Mouse (Mus musculus) myocyte (in vitro differentiated cells): ENCODE data around the gene Prkaa1. TPM values are rescaled to one million over a fixed set of nuclear protein-coding genes. Genes with fewer than 3 reads are reported as not detected.

Experiments
- H3K27me3 ChIP-seq: one replicate; pipeline ENCODE4 v1.6.1; 2011; ENCODE audit not compliant: control insufficient read depth, insufficient read depth, insufficient read length
- H3K36me3 ChIP-seq: one replicate; pipeline ENCODE4 v1.6.1; 2011; ENCODE audit not compliant: control insufficient read depth, insufficient read depth
- H3K4me2 ChIP-seq: one replicate; pipeline ENCODE4 v1.6.1; 2011; ENCODE audit warnings: low read depth, control low read depth
- H3K4me3 ChIP-seq: one replicate; pipeline ENCODE4 v1.5.1; 2011; ENCODE audit warnings: mild to moderate bottlenecking, control low read depth, moderate library complexity
- H3K79me2 ChIP-seq: one replicate; pipeline ENCODE4 v1.6.1; 2011; ENCODE audit not compliant: control insufficient read depth, insufficient read depth
- H3ac ChIP-seq: one replicate; pipeline ENCODE4 v1.6.1; 2011; ENCODE audit not compliant: control insufficient read depth, insufficient read length
- CEBPB ChIP-seq: IDR thresholded peaks from 2 replicates; pipeline ENCODE4 v1.6.1; 2011; ENCODE audit warnings: mild to moderate bottlenecking, moderate library complexity; ENCODE audit not compliant: poor library complexity, insufficient read depth, severe bottlenecking
- E2F4 ChIP-seq: IDR thresholded peaks from one replicate; pipeline ENCODE4 v1.6.1; 2011; ENCODE audit warnings: mild to moderate bottlenecking, control low read depth, moderate library complexity; ENCODE audit not compliant: insufficient read depth
- MAX ChIP-seq: IDR thresholded peaks from one replicate; pipeline ENCODE4 v1.6.1; 2011; ENCODE audit warnings: low read depth, mild to moderate bottlenecking, control low read depth
- MYOD1 ChIP-seq, 3 experiments: IDR thresholded peaks; one replicate each; pipeline ENCODE4 v1.6.1; 2011; ENCODE audit warnings: control low read depth in 2 of 3, low read depth in 2 of 3, mild to moderate bottlenecking in 2 of 3, moderate library complexity in 1 of 3; ENCODE audit not compliant: insufficient read length in 2 of 3, control insufficient read depth in 1 of 3
- MYOG ChIP-seq, 3 experiments: IDR thresholded peaks; one replicate each; pipeline ENCODE4 v1.6.1; 2011; ENCODE audit warnings: control low read depth in 2 of 3, low read depth in 2 of 3, mild to moderate bottlenecking in 2 of 3; ENCODE audit not compliant: insufficient read length in 2 of 3, control insufficient read depth in 1 of 3, insufficient read depth in 1 of 3
- POLR2A ChIP-seq: IDR thresholded peaks from one replicate; pipeline ENCODE4 v1.6.1; 2011; ENCODE audit warnings: low read depth, mild to moderate bottlenecking, control low read depth, moderate library complexity; ENCODE audit not compliant: insufficient read length
- POLR2AphosphoS2 ChIP-seq: IDR thresholded peaks from one replicate; pipeline ENCODE4 v1.6.1; 2011; ENCODE audit warnings: low read depth, control low read depth; ENCODE audit not compliant: insufficient read length
- REST ChIP-seq: IDR thresholded peaks from one replicate; pipeline ENCODE4 v1.6.1; 2011; ENCODE audit warnings: mild to moderate bottlenecking, control low read depth, moderate library complexity; ENCODE audit not compliant: insufficient read depth, insufficient read length
- SRF ChIP-seq: IDR thresholded peaks from one replicate; pipeline ENCODE4 v1.6.1; 2011; ENCODE audit warnings: low read depth; ENCODE audit not compliant: control insufficient read depth, insufficient read length
- TCF12 ChIP-seq: IDR thresholded peaks from one replicate; pipeline ENCODE4 v1.6.1; 2011; ENCODE audit warnings: mild to moderate bottlenecking, control low read depth; ENCODE audit not compliant: poor library complexity, insufficient read depth, severe bottlenecking
- TCF3 ChIP-seq: IDR thresholded peaks from one replicate; pipeline ENCODE4 v1.6.1; 2011; ENCODE audit warnings: low read depth, control low read depth; ENCODE audit not compliant: insufficient read length
- USF1 ChIP-seq: IDR thresholded peaks from one replicate; pipeline ENCODE4 v1.6.1; 2011; ENCODE audit warnings: low read depth, mild to moderate bottlenecking, control low read depth, moderate library complexity
- polyA plus RNA-seq: library from polyadenylated mRNA; unstranded; fragments of >200 nt; fragmentation: generic; extraction: Trizol; gene quantifications from one replicate; pipeline ENCODE4 v1.2.1, GENCODE M21; 2012; ENCODE audit warnings: missing spikeins

Gene Prkaa1
- polyA plus RNA-seq, 1 experiment = 14.9 TPM

GRCm38 (mm10) chr15:5133301-5133700 lies 10.4 kb upstream of the Prkaa1 start:
- no peak overlapping the region for H3K4me3 ChIP-seq
- no peak overlapping the region for H3K4me2 ChIP-seq
- H3K79me2 ChIP-seq = no peaks in the 10 kb centered on the region
- H3K27me3 ChIP-seq = no peaks in the 10 kb centered on the region
- no peaks in the 10 kb centered on the region for H3K36me3 ChIP-seq
- H3ac ChIP-seq = no peak overlapping the region
- TF ChIP-seq SRF = no peak
- TF ChIP-seq MAX = no peak
- no peak for TF ChIP-seq MYOD1 (IDR thresholded peaks at IDR 0.05; ENCODE audit: control insufficient read depth in 1 of 3, insufficient read length in 2 of 3, low read depth in 2 of 3)
- TF ChIP-seq E2F4 = no peak
- TF ChIP-seq POLR2A = no peak
- TF ChIP-seq USF1 = no peak
- TF ChIP-seq CEBPB = no peak
- no peak for TF ChIP-seq REST
- TF ChIP-seq TCF3 = no peak
- TF ChIP-seq POLR2AphosphoS2 = no peak
- TF ChIP-seq TCF12 = no peak
- TF ChIP-seq MYOG (IDR thresholded peaks at IDR 0.05; ENCODE audit: control insufficient read depth in 1 of 3, insufficient read depth in 1 of 3, insufficient read length in 2 of 3, low read depth in 2 of 3) = no peak

GRCm38 (mm10) chr15:5134179-5134578 lies 9.5 kb upstream of the Prkaa1 start:
- H3ac ChIP-seq = no peak overlapping the region
- no peaks in the 10 kb centered on the region for H3K36me3 ChIP-seq
- H3K79me2 ChIP-seq = no peaks in the 10 kb centered on the region
- TF ChIP-seq REST (no peak), MAX (no peak)
- H3K27me3 ChIP-seq = no peaks in the 10 kb centered on the region
- H3K4me3 ChIP-seq = no peak overlapping the region
- no peak overlapping the region for H3K4me2 ChIP-seq

- Histone ChIP-seq H3ac (no peak overlapping the region), H3K4me3 (no peak overlapping the region), H3K36me3 (no peaks in the 10 kb centered on the region), H3K27me3 (no peaks in the 10 kb centered on the region), H3K79me2 (no peaks in the 10 kb centered on the region), H3K4me2 (no peak overlapping the region)
- TF ChIP-seq TCF12 = no peak
- TF ChIP-seq USF1 = no peak
- no peak for TF ChIP-seq MYOD1 (IDR thresholded peaks at IDR 0.05; ENCODE audit: control insufficient read depth in 1 of 3, insufficient read length in 2 of 3, low read depth in 2 of 3)
- no peak for TF ChIP-seq REST
- no peak for TF ChIP-seq POLR2AphosphoS2
- TF ChIP-seq SRF = no peak
- TF ChIP-seq E2F4 = no peak
- TF ChIP-seq CEBPB = no peak
- no peak for TF ChIP-seq MAX
- no peak for TF ChIP-seq MYOG (IDR thresholded peaks at IDR 0.05; ENCODE audit: control insufficient read depth in 1 of 3, insufficient read depth in 1 of 3, insufficient read length in 2 of 3, low read depth in 2 of 3)
Observed at GRCm38 (mm10) chr15:5134945-5135483, 8.6 kb upstream of the Prkaa1 start.

- Histone ChIP-seq H3K79me2 (no peaks in the 10 kb centered on the region), H3K4me3 (no peak overlapping the region), H3ac (no peak overlapping the region), H3K36me3 (no peaks in the 10 kb centered on the region), H3K27me3 (no peaks in the 10 kb centered on the region), H3K4me2 (no peak overlapping the region)
- TF ChIP-seq MYOD1 (IDR thresholded peaks at IDR 0.05; ENCODE audit: control insufficient read depth in 1 of 3, insufficient read length in 2 of 3, low read depth in 2 of 3) = no peak
Observed at GRCm38 (mm10) chr15:5138021-5138856, 5.4 kb upstream of the Prkaa1 start.

- H3K4me3 ChIP-seq = no peak overlapping the region
- H3K79me2 ChIP-seq = peaks cover 3% of the 10 kb centered on the region
- no peak overlapping the region for H3K4me2 ChIP-seq
- no peak for TF ChIP-seq POLR2AphosphoS2
- no peak for TF ChIP-seq TCF12
- TF ChIP-seq MYOG (IDR thresholded peaks at IDR 0.05; ENCODE audit: control insufficient read depth in 1 of 3, insufficient read depth in 1 of 3, insufficient read length in 2 of 3, low read depth in 2 of 3) = no peak
- TF ChIP-seq SRF = no peak
- TF ChIP-seq CEBPB = no peak
- TF ChIP-seq MYOD1 (IDR thresholded peaks at IDR 0.05; ENCODE audit: control insufficient read depth in 1 of 3, insufficient read length in 2 of 3, low read depth in 2 of 3) = no peak
- TF ChIP-seq POLR2A = no peak
- TF ChIP-seq E2F4 = no peak
- TF ChIP-seq MAX = no peak
- TF ChIP-seq TCF3 = no peak
- no peak for TF ChIP-seq REST
- no peak for TF ChIP-seq USF1
- no peaks in the 10 kb centered on the region for H3K36me3 ChIP-seq
- no peak overlapping the region for H3ac ChIP-seq
- no peaks in the 10 kb centered on the region for H3K27me3 ChIP-seq
Observed at GRCm38 (mm10) chr15:5139366-5139765, 4.3 kb upstream of the Prkaa1 start.
